Mouse (Mus musculus): ENCODE measurements around the gene Letm1.

Gene Letm1

DNA sequence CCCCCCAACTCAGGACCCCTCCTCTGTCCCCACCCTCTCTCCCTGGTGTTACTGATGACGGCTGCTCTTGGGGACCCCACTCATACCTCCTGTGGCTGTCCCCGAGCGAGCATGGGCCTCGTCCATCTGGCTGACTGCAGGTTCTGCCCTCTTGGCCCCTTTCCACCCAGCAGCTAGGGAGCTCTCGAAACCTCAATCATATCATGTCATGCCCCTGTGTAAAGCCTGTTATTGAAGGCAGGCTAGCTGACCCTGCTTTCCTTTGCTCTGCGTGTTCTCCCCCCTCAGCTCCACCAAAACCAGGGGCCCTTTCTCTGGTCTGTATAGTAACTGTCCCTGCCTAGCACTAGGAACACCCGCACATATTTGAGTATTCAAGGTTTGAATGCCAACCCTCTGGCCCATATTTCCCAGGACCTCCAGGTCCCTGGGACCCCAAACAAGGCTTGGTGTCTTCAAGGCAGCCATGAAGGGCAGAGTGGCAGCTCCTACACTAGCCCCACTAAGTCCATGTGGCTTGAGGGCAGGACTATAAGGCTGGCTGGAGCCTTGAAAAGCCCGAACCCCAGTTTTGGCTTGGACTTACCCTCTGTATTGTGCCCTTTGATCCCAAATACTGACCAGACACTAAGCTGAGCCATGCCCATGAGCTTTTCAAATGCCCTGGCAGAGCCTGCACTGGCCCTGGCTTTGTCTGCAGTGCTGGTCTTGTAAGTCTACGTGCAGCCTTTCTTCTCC, 76.8 kb downstream of the Letm1 start:
- DNase-seq: no peak

DNA sequence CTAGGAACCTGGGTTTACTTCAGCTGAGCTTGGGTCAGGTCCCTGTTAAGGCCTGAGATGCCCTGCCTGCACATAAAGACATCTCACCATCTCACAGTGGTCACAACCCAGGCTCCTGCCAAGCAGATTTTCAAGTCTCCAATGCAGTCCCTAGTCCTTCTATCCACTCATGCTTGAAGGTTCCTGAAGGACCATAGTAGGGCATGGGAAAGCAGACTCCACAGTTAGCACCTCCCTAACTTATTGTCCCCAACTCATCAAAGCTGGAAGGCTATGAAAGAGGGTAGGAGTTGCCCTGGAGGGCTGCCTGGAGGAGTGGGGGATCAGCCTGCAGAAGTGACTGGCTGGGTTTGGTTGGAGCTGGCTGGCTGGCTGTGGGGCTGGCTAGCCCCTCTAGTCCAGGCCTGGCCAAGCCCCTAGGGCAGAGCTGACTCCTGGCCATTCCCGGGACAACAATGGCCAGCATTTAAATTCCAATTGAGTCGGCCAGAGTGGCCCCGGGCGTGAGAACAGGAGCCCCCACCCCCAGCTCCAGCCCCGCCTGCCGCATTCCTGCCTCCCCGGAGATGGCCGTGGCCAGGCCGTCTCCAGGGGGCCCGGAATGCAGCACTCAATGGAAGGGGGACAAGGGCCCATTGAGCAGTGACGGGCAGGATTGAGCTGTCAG, 77.5 kb downstream of the Letm1 start:
- DNase-seq: peak; percentile 75

DNA sequence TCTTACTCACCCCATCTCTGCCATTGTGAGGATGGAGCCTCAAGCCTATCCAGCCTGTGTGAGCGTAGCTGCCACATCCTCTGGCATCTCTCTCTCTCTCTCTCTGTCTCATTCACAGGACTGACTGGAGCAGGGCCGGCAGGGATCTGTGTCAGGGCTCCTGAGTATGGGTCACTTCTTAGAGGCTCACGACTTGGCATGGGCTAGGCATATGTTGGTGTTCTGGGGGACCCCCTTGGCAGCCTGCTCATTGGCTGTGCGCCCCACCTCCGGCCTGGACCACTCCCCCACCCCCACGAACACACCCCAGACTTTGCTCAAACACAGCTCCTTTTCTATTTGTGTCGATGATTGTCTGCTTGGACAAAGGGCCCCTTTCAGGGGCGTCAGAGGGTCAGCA, 78.6 kb downstream of the Letm1 start:
- DNase-seq: no peak

DNA sequence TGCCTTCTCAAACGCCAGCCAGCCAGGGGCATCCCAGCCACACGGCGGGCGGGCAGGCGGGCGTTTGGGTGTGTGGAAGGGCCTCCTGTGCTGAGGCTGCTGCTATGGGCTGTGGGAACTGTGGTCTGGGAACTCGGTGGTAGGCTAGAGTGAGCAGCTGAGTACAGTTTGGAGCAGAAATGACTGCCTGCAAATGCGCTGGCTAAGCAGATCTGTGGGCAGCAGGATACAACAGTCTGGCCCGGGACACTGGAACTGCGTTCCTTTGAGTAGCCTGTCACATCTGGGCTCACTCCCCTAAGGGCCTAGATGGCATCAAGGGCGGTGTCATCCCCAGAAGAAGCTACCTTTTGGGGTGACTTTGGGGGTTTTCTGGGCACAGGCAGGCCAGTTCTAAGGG, 80.8 kb downstream of the Letm1 start:
- no peak for DNase-seq

DNA sequence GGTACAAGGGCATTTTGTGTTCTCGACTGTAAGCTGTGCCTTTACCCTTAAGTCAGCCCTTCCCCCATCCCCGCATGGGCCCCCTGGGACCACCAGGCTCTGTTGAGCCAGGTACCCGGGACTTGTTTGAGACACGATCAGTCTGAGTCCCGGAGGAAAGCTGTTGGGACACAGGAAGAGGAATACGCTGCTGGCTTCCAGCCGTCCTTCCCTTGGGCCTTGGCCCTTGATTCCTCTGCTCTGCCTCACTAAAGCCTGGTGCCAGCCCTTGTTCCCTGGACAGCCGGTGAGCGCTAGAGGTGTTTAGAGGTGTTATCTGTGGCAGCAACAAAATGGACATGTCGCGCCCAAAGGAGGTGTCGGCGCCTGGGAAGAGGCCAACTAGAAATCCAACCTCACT, 82.6 kb downstream of the Letm1 start:
- no peak for DNase-seq

DNA sequence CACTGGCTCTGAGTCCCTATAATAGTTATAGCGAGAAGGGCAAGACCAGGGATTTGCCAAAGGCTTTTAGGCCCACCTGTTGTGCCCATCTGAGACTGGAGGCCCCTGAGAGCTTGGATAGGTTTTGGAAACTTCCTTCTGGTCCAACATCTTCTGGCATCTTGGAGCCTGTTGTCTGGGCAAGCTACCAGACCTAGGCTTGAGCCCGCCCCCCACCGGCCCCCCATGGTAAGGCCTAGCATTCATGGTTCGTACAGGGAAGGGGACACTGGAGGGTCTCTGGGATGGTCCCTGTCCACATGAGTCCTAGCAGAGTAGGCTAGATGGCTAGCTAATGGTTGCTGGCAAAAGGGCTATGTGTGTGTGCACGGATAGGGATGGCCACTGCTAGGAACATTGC, 83.9 kb downstream of the Letm1 start:
- no peak for DNase-seq

DNA sequence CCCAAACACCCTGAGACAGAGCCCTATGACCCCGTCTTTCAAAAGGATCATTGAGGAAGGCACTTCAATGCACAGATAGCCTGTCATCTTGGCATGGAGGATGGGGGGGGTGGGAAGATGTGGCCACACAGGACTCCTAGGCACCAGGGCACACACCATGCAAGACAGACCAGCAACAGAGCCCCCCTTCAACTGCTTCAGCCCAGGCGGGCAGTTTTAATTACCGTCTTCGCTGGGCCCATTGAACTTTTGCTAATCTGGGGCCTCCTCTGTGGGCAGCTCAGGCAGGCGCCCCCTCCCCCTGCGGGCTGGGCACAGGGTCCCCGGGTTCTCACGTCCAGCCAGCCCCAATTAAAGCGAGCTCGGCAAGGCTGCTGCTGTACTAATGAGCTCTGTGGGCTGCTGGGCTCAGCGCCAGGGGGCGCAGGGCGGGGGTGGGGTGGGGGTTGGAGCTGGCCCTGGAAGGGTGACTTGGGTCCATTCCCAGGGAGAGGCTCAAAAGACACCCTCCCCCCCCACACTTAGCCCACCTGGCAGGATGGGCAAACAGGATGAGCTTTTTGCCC, 84.6 kb downstream of the Letm1 start:
- peak; percentile 73 for DNase-seq

DNA sequence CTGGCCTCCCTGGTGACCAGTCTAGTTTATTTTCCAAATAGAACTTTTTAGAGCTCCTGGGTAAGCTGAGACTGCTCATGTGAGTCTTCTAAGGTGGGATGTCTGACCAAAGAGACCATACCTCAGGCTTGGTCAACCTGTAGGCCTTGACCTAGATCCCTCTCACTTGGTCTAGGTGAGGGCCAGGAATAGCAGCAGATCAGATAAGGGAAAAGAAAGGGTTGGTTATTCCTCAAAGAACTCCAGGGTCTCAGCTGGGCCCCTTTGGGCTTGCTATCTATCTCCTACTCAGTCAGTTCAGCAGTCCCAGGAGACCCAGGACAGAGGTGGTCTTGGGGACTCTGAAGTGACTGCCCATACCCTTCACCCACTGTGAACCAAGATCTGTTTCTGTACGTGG, 85.1 kb downstream of the Letm1 start:
- DNase-seq: no peak

DNA sequence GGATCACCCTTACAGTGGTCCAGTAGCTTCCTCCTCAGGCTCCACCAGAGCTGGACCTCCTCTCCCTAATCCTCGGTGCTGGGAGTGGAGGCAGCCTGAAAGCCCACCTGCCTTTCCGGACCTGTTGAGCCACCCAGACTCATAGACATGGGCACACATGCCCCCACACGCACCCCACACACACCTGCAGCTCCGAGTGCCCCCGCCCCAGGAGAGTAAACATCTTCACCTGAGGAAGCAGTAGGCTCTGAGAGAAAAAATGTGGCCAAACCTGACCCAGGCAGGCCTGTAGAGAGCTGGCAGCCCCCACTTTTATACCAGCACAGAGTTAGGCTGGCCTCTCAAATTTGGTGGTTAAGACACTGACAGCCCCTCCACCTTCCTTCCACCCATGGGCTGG, 86.2 kb downstream of the Letm1 start:
- no peak for DNase-seq

DNA sequence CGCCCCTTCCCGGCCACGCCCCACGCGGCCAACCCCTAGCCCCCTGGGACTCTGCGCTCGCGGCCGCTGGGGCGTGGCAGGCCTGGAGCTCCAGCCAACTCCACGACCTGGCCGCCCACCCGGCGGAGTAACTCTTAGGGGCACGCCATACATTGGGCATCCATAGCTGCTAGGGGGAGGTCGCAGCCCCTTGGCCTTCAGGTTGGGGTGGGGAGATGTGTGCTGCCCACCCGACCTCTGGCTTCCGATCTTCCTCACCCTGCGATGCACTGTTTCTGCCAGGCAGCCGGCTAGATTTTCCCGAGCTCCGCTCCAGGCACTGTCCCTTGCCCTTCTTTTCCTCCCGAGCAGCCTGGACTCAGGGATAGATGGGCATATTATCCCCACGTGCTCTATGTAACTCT, 86.9 kb downstream of the Letm1 start:
- no peak for DNase-seq

DNA sequence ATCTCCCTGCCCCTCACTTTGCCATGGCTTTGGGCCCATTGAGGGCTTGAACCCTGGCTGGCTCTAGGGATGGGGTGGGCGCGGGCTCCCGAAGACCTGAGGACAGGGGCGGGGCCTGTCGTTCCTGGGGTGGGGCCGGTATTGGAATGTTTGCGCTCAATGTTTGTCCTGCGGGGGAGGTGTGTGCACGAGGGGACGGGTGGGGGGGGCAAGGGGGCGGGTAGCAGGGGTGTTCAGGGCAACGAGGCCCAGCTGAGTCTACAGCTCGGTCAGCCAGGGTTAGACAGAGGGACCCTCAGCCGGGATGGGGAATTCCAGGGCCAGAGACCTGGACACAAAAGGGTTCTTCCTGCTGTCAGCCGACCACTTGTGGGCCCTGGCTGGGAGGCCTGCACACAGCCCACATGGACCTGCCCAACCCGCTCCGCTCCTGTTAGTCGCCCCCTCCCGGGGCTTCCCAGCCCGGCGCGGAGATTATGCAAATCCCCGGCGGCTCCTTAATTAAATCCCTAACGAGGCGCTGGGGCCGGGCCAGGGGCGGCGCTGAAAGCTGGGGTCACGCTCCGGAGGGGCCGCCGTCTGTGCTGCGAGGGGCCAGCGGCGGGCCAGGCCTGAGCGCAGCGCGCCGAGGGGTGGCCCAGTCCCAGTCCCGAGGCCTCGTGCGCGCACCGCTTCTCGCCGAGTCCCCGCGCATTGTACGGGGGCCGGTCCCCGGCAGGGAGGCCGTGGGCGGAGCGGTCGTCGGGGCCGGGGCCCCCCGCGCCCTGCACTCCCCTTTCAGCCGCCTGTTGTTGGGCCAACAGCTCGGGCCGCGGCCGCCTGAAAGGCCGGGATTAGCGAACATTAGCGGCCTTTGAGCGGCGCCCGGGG, 87.5 kb downstream of the Letm1 start:
- DNase-seq: peak; percentile 48

DNA sequence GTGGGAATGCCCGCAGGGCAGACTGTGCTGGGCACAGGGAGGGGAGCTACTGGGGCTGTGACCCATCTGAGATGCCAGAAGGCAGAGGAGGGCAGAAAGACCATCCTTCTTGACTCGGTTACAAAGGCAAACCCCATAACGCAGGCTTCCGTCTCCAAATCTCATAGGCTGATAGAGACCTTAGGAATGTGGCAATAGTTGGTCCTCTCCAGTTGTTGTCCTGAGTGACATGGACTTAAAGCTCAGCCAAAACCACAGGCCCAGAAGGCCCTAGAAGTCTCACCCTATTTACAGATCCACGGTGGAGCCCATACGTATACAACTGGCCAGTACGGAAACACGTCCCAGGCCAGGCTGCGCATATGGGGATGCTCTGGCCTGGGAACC, 88.2 kb downstream of the Letm1 start:
- no peak for DNase-seq

DNA sequence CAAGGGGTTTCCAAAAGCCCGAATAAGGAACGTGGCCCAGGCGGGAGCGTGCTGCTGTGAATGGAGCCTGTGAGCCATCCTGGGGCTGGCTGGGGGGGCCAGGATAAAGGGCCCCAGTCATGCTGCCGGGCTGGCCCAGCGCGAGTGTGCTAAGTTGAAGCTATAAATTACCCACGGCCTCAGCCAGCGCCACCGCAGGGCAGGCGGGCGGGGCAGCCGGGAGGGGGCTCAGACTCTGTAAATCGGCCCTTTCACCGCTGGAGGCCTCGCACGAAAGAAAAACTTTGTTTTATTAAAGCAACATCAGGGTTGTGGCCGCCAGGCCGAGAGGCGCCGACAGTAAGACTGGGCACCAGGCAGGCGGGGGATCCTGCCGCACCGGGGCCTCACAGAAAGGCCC, 90.2 kb downstream of the Letm1 start:
- no peak for DNase-seq

DNA sequence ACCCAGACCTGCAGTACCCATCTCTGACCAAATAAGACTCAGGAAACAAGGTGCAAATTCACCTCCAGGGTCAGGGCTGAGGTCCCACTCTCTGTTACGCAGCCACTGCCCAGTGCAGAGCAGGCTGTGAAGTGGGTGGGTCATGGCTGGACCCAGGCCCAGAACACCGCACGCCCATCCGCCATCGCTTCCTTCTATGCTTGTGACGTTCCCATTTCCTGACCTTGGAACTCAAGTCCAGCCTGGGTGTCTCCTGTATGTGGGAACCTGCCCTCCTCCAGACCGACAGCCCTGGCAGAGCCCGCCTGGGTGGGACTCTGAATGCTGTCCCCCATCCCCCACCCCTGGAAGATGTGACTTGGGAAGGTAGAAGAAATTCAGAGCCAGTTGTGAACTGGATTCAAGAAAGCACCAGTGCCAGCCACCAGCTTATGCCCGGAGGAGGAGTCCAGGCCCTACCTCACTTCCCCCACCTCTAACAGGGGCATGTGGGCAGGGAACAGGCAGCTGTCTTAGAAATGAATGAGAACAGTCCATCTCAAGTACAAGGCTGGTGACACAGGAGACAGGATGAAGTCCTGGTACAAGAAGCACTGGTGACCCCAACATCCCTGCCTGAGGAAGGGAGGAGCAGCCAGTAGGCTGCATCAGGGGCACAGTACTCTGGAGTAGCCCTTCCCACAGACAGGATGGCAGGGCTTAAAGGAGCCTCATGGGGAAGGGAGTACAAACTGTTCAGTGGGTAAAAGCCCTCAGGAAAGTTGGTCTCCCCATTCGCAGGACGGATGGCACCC, 92.6 kb downstream of the Letm1 start:
- DNase-seq: no peak
